Mouse (Mus musculus) G1E (cell line): ENCODE measurements around the gene Ambra1.

Experiments used
- CTCF ChIP-seq: IDR thresholded peaks from 2 replicates; pipeline ENCODE4 v1.5.1; 2012; ENCODE audit warnings: low read depth, low read length, inconsistent platforms, mixed read lengths
- GATA1 ChIP-seq: IDR thresholded peaks from 2 replicates; pipeline ENCODE4 v1.6.1; 2012; ENCODE audit warnings: borderline replicate concordance, low read length, inconsistent platforms, mixed read lengths
- POLR2AphosphoS5 ChIP-seq: IDR thresholded peaks from 2 replicates; pipeline ENCODE4 v1.6.1; 2012; ENCODE audit warnings: low read depth, low read length, inconsistent platforms; ENCODE audit not compliant: insufficient replicate concordance
- TAL1 ChIP-seq: conservative IDR thresholded peaks from 2 replicates; pipeline ENCODE4 v1.6.1; 2012; ENCODE audit warnings: low read depth, low read length, inconsistent platforms, mixed read lengths

- no peak for TF ChIP-seq CTCF
- no peak for TF ChIP-seq GATA1
- no peak for TF ChIP-seq TAL1
- TF ChIP-seq POLR2AphosphoS5 = no peak
Measured at GRCm38 (mm10) chr2:91718276-91718675, 11.7 kb upstream of the Ambra1 start.
